Mouse (Mus musculus): ENCODE measurements around the gene Atp13a3. TPM values are rescaled to one million over a fixed set of nuclear protein-coding genes. Genes with fewer than 3 reads are reported as not detected.

Gene Atp13a3
- polyA plus RNA-seq, 1 experiment from 2014 or later: 8.4 TPM

GRCm38 (mm10) chr16:30389831-30390649 lies 15.7 kb downstream of the Atp13a3 start:
- peak overlapping the region; percentile 91 for H3K27ac ChIP-seq (ENCODE audit: low read length)
- H3K4me2 ChIP-seq (replicated peaks; ENCODE audit: low read depth, low read length): peak overlapping the region; percentile 80
- peaks cover 3% of the 10 kb centered on the region; the same call in 1 of the 2 replicates for H3K36me3 ChIP-seq (ENCODE audit: insufficient read depth, low read length)
- no peak overlapping the region; the same call in 1 of the 2 replicates for H3K4me3 ChIP-seq (ENCODE audit: low read length)
- ATAC-seq (ENCODE audit: low FRiP score, low TSS enrichment): no peak
- H3K9me3 ChIP-seq (ENCODE audit: low read length): peaks cover 2% of the 10 kb centered on the region; the same call in 1 of the 2 replicates
- H3K4me1 ChIP-seq (ENCODE audit: insufficient read depth, low read length): peaks cover 29% of the 10 kb centered on the region
- peak overlapping the region; percentile 94; the same call in 1 of the 2 replicates for H3K9ac ChIP-seq (replicated peaks; ENCODE audit: low read length)
- WGBS: 56% methylated on average over 9 of the region's 9 CpGs
- H3K27me3 ChIP-seq (ENCODE audit: insufficient read depth, low read length): no peaks in the 10 kb centered on the region

DNA sequence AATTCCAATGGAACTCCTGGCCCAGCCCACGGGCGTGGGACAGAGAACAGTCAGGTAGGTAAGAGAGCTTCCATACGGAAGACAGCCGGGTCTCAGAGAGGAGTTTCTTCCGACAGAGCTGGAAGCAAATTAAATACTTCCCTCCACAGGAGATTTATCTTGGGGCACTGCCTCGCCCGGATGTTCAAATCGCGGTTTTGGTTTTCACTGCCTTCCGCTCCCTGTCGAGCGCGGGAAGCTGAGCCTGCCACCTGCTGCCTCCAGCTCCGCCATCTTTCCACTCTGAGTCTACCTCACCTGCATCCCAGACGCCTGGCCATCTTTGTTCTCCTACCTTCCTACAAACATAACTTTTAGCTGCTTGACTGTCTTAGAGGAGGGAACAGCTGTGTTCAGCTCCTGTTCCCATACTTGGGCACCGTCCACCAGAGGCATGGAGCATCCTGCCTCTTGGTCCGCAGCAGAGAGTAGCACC lies 16.5 kb downstream of the Atp13a3 start:
- Histone ChIP-seq H3K27me3 (ENCODE audit: insufficient read depth, low read length) (no peaks in the 10 kb centered on the region), H3K9me3 (ENCODE audit: low read length) (peaks cover 2% of the 10 kb centered on the region; the same call in 1 of the 2 replicates), H3K4me1 (ENCODE audit: insufficient read depth, low read length) (peaks cover 29% of the 10 kb centered on the region), H3K9ac (replicated peaks; ENCODE audit: low read length) (peak overlapping the region; percentile 94), H3K4me3 (ENCODE audit: low read length) (peak overlapping the region; percentile 94), H3K4me2 (replicated peaks; ENCODE audit: low read depth, low read length) (peak overlapping the region; percentile 80), H3K27ac (ENCODE audit: low read length) (peak overlapping the region; percentile 91), H3K36me3 (ENCODE audit: insufficient read depth, low read length) (peaks cover 3% of the 10 kb centered on the region; the same call in 1 of the 2 replicates)
- peak; percentile 36 for ATAC-seq (ENCODE audit: low FRiP score, low TSS enrichment)
- 6% methylated on average over 17 of the region's 17 CpGs for WGBS

GRCm38 (mm10) chr16:30388522-30389209 lies 17.1 kb downstream of the Atp13a3 start:
- H3K4me1 ChIP-seq (ENCODE audit: insufficient read depth, low read length): peaks cover 29% of the 10 kb centered on the region
- peaks cover 2% of the 10 kb centered on the region; the same call in 1 of the 2 replicates for H3K9me3 ChIP-seq (ENCODE audit: low read length)
- H3K9ac ChIP-seq (replicated peaks; ENCODE audit: low read length): peak overlapping the region; percentile 94
- peaks cover 3% of the 10 kb centered on the region; the same call in 1 of the 2 replicates for H3K36me3 ChIP-seq (ENCODE audit: insufficient read depth, low read length)
- H3K4me2 ChIP-seq (replicated peaks; ENCODE audit: low read depth, low read length): peak overlapping the region; percentile 80
- H3K27ac ChIP-seq (ENCODE audit: low read length): peak overlapping the region; percentile 91
- WGBS: under 1% methylated on average over 70 of the region's 76 CpGs
- H3K4me3 ChIP-seq (ENCODE audit: low read length): peak overlapping the region; percentile 94
- peak; percentile 93 for ATAC-seq (ENCODE audit: low FRiP score, low TSS enrichment)
- H3K27me3 ChIP-seq (ENCODE audit: insufficient read depth, low read length): no peaks in the 10 kb centered on the region

DNA sequence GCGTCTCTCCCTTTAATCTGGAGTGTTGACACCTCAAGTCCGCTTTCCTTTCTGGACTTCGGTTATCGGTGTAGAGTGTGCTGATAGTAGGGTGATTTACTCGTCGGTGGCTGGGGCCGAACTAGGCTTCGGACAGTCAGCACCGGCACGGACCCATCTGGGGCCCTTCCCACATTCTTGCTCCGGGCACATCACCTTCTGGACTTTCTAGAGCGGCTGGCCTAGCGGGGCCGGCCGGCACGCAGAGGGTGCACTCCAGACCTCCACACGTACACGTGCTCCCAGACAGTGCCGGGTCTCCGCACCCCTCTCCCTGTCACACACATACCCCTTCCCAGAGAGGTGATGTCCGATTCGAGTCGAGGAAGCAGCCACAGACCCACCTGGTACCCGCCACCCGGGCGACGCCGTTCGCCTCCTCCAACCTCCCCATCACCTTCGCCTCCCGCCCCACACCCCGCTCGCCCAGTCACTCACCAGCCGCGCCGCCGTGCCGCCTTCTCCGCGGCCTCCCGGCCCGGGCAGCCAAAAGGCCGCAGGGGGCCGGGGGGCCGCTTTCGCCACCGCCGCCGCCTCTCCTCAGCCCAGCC lies 17.8 kb downstream of the Atp13a3 start:
- peak overlapping the region; percentile 50; the same call in 1 of the 2 replicates for H3K27ac ChIP-seq (ENCODE audit: low read length)
- H3K36me3 ChIP-seq (ENCODE audit: insufficient read depth, low read length): peaks cover 8% of the 10 kb centered on the region; the same call in 1 of the 2 replicates
- peaks cover 2% of the 10 kb centered on the region; the same call in 1 of the 2 replicates for H3K9me3 ChIP-seq (ENCODE audit: low read length)
- peak overlapping the region; percentile 94 for H3K9ac ChIP-seq (replicated peaks; ENCODE audit: low read length)
- H3K4me1 ChIP-seq (ENCODE audit: insufficient read depth, low read length): peaks cover 29% of the 10 kb centered on the region
- peak overlapping the region; percentile 94 for H3K4me3 ChIP-seq (ENCODE audit: low read length)
- peak; percentile 78 for ATAC-seq (ENCODE audit: low FRiP score, low TSS enrichment)
- H3K27me3 ChIP-seq (ENCODE audit: insufficient read depth, low read length): no peaks in the 10 kb centered on the region
- H3K4me2 ChIP-seq (replicated peaks; ENCODE audit: low read depth, low read length): peak overlapping the region; percentile 80
- under 1% methylated on average over 49 of the region's 49 CpGs for WGBS

- Histone ChIP-seq H3K9ac (replicated peaks; ENCODE audit: low read length) (no peak overlapping the region), H3K4me1 (ENCODE audit: insufficient read depth, low read length) (peaks cover 29% of the 10 kb centered on the region), H3K27me3 (ENCODE audit: insufficient read depth, low read length) (no peaks in the 10 kb centered on the region), H3K27ac (ENCODE audit: low read length) (no peak overlapping the region), H3K9me3 (ENCODE audit: low read length) (no peaks in the 10 kb centered on the region), H3K36me3 (ENCODE audit: insufficient read depth, low read length) (peaks cover 12% of the 10 kb centered on the region; the same call in 1 of the 2 replicates), H3K4me2 (replicated peaks; ENCODE audit: low read depth, low read length) (peak overlapping the region; percentile 80), H3K4me3 (ENCODE audit: low read length) (peak overlapping the region; percentile 94)
- WGBS: 67% methylated on average over 8 of the region's 8 CpGs
- ATAC-seq (ENCODE audit: low FRiP score, low TSS enrichment): no peak
Observed at GRCm38 (mm10) chr16:30386911-30387439, 18.8 kb downstream of the Atp13a3 start.

DNA sequence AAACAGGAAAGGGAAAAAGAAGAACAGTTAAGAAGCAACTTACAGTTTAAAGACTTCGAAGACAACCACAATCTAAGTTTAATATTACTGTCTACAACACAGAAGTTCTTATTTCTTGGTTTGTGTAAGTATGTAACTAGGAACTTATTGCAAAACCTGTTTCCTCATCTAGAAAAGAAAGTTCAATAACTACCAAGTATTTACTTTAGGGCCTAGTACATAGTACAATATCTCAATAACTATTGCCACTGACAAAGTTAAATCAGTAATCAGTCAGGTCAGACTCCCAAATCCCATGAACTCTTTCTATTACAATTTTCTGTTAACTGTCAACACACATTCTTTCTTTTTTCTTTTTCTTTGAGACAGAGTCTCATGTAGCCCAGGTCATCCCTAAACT lies 20.2 kb downstream of the Atp13a3 start:
- Histone ChIP-seq H3K4me1 (ENCODE audit: insufficient read depth, low read length) (peaks cover 29% of the 10 kb centered on the region), H3K4me2 (replicated peaks; ENCODE audit: low read depth, low read length) (no peak overlapping the region), H3K36me3 (ENCODE audit: insufficient read depth, low read length) (peaks cover 12% of the 10 kb centered on the region; the same call in 1 of the 2 replicates), H3K27me3 (ENCODE audit: insufficient read depth, low read length) (no peaks in the 10 kb centered on the region), H3K4me3 (ENCODE audit: low read length) (no peak overlapping the region), H3K27ac (ENCODE audit: low read length) (no peak overlapping the region), H3K9me3 (ENCODE audit: low read length) (no peaks in the 10 kb centered on the region), H3K9ac (replicated peaks; ENCODE audit: low read length) (no peak overlapping the region)
- ATAC-seq (ENCODE audit: low FRiP score, low TSS enrichment): no peak
- 90% methylated on average over 1 of the region's 1 CpGs for WGBS

DNA sequence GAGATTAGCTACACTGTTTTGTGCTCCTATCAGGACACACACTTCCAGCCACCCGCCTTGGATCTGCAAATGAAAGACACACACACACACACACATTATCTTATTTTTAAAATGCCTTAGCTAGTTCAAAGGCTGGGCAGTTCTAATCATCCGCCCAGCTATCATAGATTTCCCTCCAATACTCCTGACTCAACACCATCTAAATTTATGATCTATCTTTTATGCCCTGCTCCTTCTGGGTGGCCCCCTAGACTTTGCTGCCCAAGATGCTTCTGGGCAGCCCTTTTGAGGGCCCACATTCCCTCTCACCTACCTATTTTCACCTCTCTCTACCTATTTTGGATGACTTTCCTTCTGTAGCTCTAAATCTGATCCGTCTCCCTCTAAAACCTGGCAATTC lies 29.5 kb downstream of the Atp13a3 start:
- Histone ChIP-seq H3K4me2 (replicated peaks; ENCODE audit: low read depth, low read length) (no peak overlapping the region), H3K9me3 (ENCODE audit: low read length) (no peaks in the 10 kb centered on the region), H3K27me3 (ENCODE audit: insufficient read depth, low read length) (no peaks in the 10 kb centered on the region), H3K27ac (ENCODE audit: low read length) (no peak overlapping the region), H3K4me3 (ENCODE audit: low read length) (no peak overlapping the region), H3K9ac (replicated peaks; ENCODE audit: low read length) (no peak overlapping the region), H3K4me1 (ENCODE audit: insufficient read depth, low read length) (no peaks in the 10 kb centered on the region), H3K36me3 (ENCODE audit: insufficient read depth, low read length) (no peaks in the 10 kb centered on the region)
- WGBS: 82% methylated on average over 3 of the region's 3 CpGs
- no peak for ATAC-seq (ENCODE audit: low FRiP score, low TSS enrichment)

GRCm38 (mm10) chr16:30374927-30375326 lies 30.8 kb downstream of the Atp13a3 start:
- no peak for ATAC-seq (ENCODE audit: low FRiP score, low TSS enrichment)
- WGBS: 85% methylated on average over 3 of the region's 3 CpGs
- Histone ChIP-seq H3K4me2 (replicated peaks; ENCODE audit: low read depth, low read length) (no peak overlapping the region), H3K4me1 (ENCODE audit: insufficient read depth, low read length) (no peaks in the 10 kb centered on the region), H3K4me3 (ENCODE audit: low read length) (no peak overlapping the region), H3K36me3 (ENCODE audit: insufficient read depth, low read length) (no peaks in the 10 kb centered on the region), H3K9ac (replicated peaks; ENCODE audit: low read length) (no peak overlapping the region), H3K9me3 (ENCODE audit: low read length) (no peaks in the 10 kb centered on the region), H3K27me3 (ENCODE audit: insufficient read depth, low read length) (no peaks in the 10 kb centered on the region), H3K27ac (ENCODE audit: low read length) (no peak overlapping the region)

GRCm38 (mm10) chr16:30374266-30374665 lies 31.5 kb downstream of the Atp13a3 start:
- Histone ChIP-seq H3K4me2 (replicated peaks; ENCODE audit: low read depth, low read length) (no peak overlapping the region), H3K9ac (replicated peaks; ENCODE audit: low read length) (no peak overlapping the region), H3K27me3 (ENCODE audit: insufficient read depth, low read length) (no peaks in the 10 kb centered on the region), H3K36me3 (ENCODE audit: insufficient read depth, low read length) (no peaks in the 10 kb centered on the region), H3K4me1 (ENCODE audit: insufficient read depth, low read length) (no peaks in the 10 kb centered on the region), H3K4me3 (ENCODE audit: low read length) (no peak overlapping the region), H3K27ac (ENCODE audit: low read length) (no peak overlapping the region), H3K9me3 (ENCODE audit: low read length) (no peaks in the 10 kb centered on the region)
- WGBS: 60% methylated on average over 3 of the region's 3 CpGs
- no peak for ATAC-seq (ENCODE audit: low FRiP score, low TSS enrichment)

Measured in kidney, embryonic 16.5 days (tissue).